Mouse (Mus musculus) midbrain, postnatal 0 days (tissue): ENCODE measurements around the gene P2ry14. TPM values are rescaled to one million over a fixed set of nuclear protein-coding genes. Genes with fewer than 3 reads are reported as not detected.
A peak's percentile ranks its signal among the peaks of the same experiment; 100 is the strongest.
"Not testable (repeated sequence)": the region's sequence is repeated elsewhere in the genome, so short reads cannot be mapped to it uniquely, and the experiment has no call there.

Source experiments
- ATAC-seq: fragments of 200-750 bp; cut with Nextera tagmentation; 2 replicates; pipeline ENCODE4 v1.8.0; 2017; ENCODE audit warnings: moderate number of reproducible peaks, mild to moderate bottlenecking, moderate TSS enrichment, moderate library complexity; ENCODE audit not compliant: low FRiP score
- DNase-seq: peaks from one replicate; pipeline ENCODE4 v3.0.0-alpha.2; 2015; ENCODE audit warnings: low spot score
- H3K27ac ChIP-seq: fragments of 300-500 bp; sonication (generic); 2 replicates; pipeline ENCODE4 v1.5.1; 2014; ENCODE audit warnings: low read depth, mild to moderate bottlenecking, low read length, mixed read lengths
- H3K27me3 ChIP-seq: fragments of 300-500 bp; sonication (generic); 2 replicates; pipeline ENCODE4 v1.6.1; 2014; ENCODE audit warnings: low read length, control low read depth, mixed read lengths; ENCODE audit not compliant: insufficient read depth
- H3K36me3 ChIP-seq: fragments of 300-500 bp; sonication (generic); 2 replicates; pipeline ENCODE4 v1.6.1; 2014; ENCODE audit warnings: low read length, control low read depth, mixed read lengths; ENCODE audit not compliant: insufficient read depth
- H3K4me1 ChIP-seq: fragments of 300-500 bp; sonication (generic); 2 replicates; pipeline ENCODE4 v1.6.1; 2014; ENCODE audit warnings: mild to moderate bottlenecking, control low read depth, antibody characterized with exemption, low read length, mixed read lengths; ENCODE audit not compliant: insufficient read depth
- H3K4me2 ChIP-seq: fragments of 300-500 bp; sonication (generic); 2 replicates; pipeline ENCODE4 v1.6.1; 2014; ENCODE audit warnings: low read depth, mild to moderate bottlenecking, low read length, mixed read lengths; ENCODE audit not compliant: poor library complexity, severe bottlenecking
- H3K4me3 ChIP-seq: fragments of 300-500 bp; sonication (generic); 2 replicates; pipeline ENCODE4 v1.5.1; 2014; ENCODE audit warnings: low read depth, mild to moderate bottlenecking, low read length, moderate library complexity
- H3K9ac ChIP-seq: fragments of 300-500 bp; sonication (generic); replicated peaks from 2 replicates; pipeline ENCODE4 v1.6.1; 2014; ENCODE audit warnings: mild to moderate bottlenecking, low read length, moderate library complexity, mixed read lengths; ENCODE audit not compliant: poor library complexity, severe bottlenecking
- H3K9me3 ChIP-seq: fragments of 300-500 bp; sonication (generic); 2 replicates; pipeline ENCODE4 v1.6.1; 2016; ENCODE audit warnings: low read length, control low read depth
- CTCF ChIP-seq: IDR thresholded peaks from 2 replicates; pipeline ENCODE4 v1.5.1; 2016; ENCODE audit warnings: antibody characterized with exemption, mild to moderate bottlenecking
- WGBS: fragments of 180-500 bp; shearing (Covaris S2); extraction: QIAGEN DNeasy Blood & Tissue Kit; methylation state at CpG from one replicate; pipeline ENCODE4 v1.1.7; 2014; 5-methylcytosine and 5-hydroxymethylcytosine counted together
- polyA plus RNA-seq: library from polyadenylated mRNA; unstranded; fragments of >200 nt; fragmentation: Nextera tagmentation; extraction: Ambion mirVana; gene quantifications from 2 replicates; pipeline ENCODE4 v1.2.1, GENCODE M21; 2015
- total RNA-seq: library from RNA; depleted of rRNA; stranded (reverse); fragments of >200 nt; gene quantifications from 2 replicates; pipeline ENCODE4 v1.2.3, GENCODE M21; 2014

The P2ry14 gene
- total and polyA plus RNA-seq, 2 experiments from 2014 or later = 3.2 to 4.3 TPM

GRCm38 (mm10) chr3:59121780-59122449, 31.5 kb downstream of the P2ry14 start:
- Histone ChIP-seq H3K4me3 (no peak overlapping the region), H3K36me3 (no peaks in the 10 kb centered on the region), H3K27me3 (no peaks in the 10 kb centered on the region), H3K27ac (no peak overlapping the region), H3K4me1 (no peaks in the 10 kb centered on the region), H3K9ac (no peak overlapping the region), H3K9me3 (no peaks in the 10 kb centered on the region), H3K4me2 (no peak overlapping the region)
- DNase-seq (no peak), ATAC-seq (0 out of 2 replicates have a peak, but pooled peaks have one; percentile 18)
- WGBS = 62% methylated on average over 7 of the region's 7 CpGs
- TF ChIP-seq CTCF = no peak

GRCm38 (mm10) chr3:59121067-59121730, 32.2 kb downstream of the P2ry14 start:
- Histone ChIP-seq H3K4me2 (no peak overlapping the region), H3K27ac (no peak overlapping the region), H3K9ac (no peak overlapping the region), H3K9me3 (no peaks in the 10 kb centered on the region), H3K4me3 (no peak overlapping the region), H3K36me3 (no peaks in the 10 kb centered on the region), H3K4me1 (no peaks in the 10 kb centered on the region), H3K27me3 (no peaks in the 10 kb centered on the region)
- WGBS = 44% methylated on average over 7 of the region's 7 CpGs
- DNase-seq (peak; percentile 8), ATAC-seq (no peak)
- no peak for TF ChIP-seq CTCF

- no peak overlapping the region for H3K4me3 ChIP-seq
- no peaks in the 10 kb centered on the region for H3K27me3 ChIP-seq
- ATAC-seq (no peak), DNase-seq (no peak)
- no peak for TF ChIP-seq CTCF
- no peak overlapping the region for H3K9ac ChIP-seq
- no peaks in the 10 kb centered on the region; the same call in 1 of the 2 replicates for H3K36me3 ChIP-seq
- no peak overlapping the region for H3K27ac ChIP-seq
- WGBS = 88% methylated on average over 8 of the region's 8 CpGs
- no peak overlapping the region for H3K4me2 ChIP-seq
- no peaks in the 10 kb centered on the region for H3K9me3 ChIP-seq
- H3K4me1 ChIP-seq = no peaks in the 10 kb centered on the region
Measured at GRCm38 (mm10) chr3:59113973-59114517, 39.4 kb downstream of the P2ry14 start.

DNA sequence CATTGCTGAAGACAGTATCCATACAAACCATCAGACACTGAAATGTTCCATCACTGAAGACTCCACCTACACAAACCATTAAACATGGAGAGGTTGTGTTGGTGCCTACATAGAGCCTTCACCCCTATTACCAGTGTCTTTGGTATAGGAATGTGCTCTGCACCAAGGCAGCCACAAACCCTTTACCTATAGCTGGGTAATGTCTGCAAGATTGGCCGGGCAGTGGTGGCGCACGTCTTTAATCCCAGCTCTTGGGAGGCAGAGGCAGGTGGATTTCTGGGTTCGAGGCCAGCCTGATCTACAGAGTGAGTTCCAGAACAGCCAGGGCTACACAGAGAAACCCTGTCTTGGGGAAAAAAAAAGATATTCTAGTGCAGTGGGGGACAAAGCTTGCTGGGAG, 40.1 kb downstream of the P2ry14 start:
- ATAC-seq, H3K4me1 ChIP-seq, DNase-seq, H3K9ac ChIP-seq, H3K4me2 ChIP-seq, H3K9me3 ChIP-seq, H3K36me3 ChIP-seq, H3K27ac ChIP-seq, H3K27me3 ChIP-seq, H3K4me3 ChIP-seq: not testable (repeated sequence)
- 95% methylated on average over 4 of the region's 4 CpGs for WGBS

DNA sequence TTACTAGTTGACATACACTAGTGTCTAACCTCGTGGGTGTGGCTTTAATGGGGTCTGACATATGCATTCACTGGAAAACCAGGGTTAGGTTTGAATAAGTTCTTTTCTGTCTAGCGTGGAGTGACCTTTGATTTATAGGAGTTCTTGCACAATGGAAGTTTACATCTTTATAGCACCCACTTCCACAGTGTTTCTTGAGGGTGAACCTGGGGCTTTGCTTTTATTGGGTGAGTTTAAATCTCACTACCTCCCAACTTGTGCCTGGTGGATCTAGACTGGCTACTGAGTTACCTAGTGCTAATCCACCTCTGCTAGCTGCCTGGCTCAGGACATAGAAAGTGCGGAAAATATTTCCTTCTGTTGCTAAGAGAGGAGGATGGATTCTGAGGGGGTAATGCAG, 41.5 kb downstream of the P2ry14 start:
- Histone ChIP-seq H3K36me3 (no peaks in the 10 kb centered on the region; the same call in 1 of the 2 replicates), H3K9me3 (no peaks in the 10 kb centered on the region), H3K27ac (no peak overlapping the region), H3K4me2 (no peak overlapping the region), H3K4me1 (no peaks in the 10 kb centered on the region), H3K27me3 (no peaks in the 10 kb centered on the region), H3K4me3 (no peak overlapping the region), H3K9ac (no peak overlapping the region)
- 90% methylated on average over 3 of the region's 3 CpGs for WGBS
- no peak for ATAC-seq
- DNase-seq = no peak
- TF ChIP-seq CTCF = no peak

- not testable (repeated sequence) for H3K9me3 ChIP-seq, H3K27ac ChIP-seq, H3K4me1 ChIP-seq, H3K4me3 ChIP-seq, H3K4me2 ChIP-seq, H3K27me3 ChIP-seq, DNase-seq, H3K9ac ChIP-seq, ATAC-seq, H3K36me3 ChIP-seq
- WGBS = 93% methylated on average over 3 of the region's 3 CpGs
Measured at GRCm38 (mm10) chr3:59109834-59110233, 43.6 kb downstream of the P2ry14 start.
